In the genomic region with DNA sequence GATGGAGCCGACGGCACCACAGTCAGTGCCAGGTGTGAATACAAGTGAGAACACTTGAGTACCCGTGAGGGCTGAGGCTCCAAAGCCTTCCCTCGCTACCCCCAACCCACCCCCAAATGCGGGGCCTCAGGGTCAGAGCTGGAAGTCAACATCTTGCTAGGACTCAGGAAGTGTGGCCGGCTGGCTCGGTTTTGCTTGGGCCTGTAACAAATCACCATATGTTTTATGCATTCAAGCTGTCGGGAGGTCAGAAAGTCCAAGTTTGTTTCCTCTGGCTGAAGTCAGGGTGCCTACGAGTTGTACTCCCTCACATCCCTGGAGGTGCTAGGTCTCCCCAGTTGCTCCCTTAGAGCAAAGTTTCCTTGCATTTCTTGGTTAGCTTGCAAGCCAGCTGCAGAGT, we compare ENCODE assay signal across 14 mouse cellular contexts. TPM values are rescaled to one million over a fixed set of nuclear protein-coding genes. Genes with fewer than 3 reads are reported as not detected.
DNase-seq lines count a peak whose midpoint lies in the region; ATAC-seq and TF ChIP-seq lines count a peak whose summit lies in the region.
"Had no signal": no experiment of that assay in that cellular context is flagged by ENCODE, and none has a peak within 500 bp of the region (broad histone marks: within the 10 kb centered on the region; RNA-seq: fewer than 3 reads in every experiment).

No protein-coding gene starts in this region.

- 34% methylated on average over 9 of the region's 9 CpGs for WGBS in heart, adult 2 months
- WGBS in stomach, embryonic 14.5 days, result 31% methylated on average over 9 of the region's 9 CpGs
- WGBS in stomach, postnatal 0 days, result 54% methylated on average over 9 of the region's 9 CpGs
- WGBS in kidney, postnatal 0 days, result 21% methylated on average over 9 of the region's 9 CpGs
- WGBS in neural tube, embryonic 15.5 days, result 81% methylated on average over 9 of the region's 9 CpGs

- peak; percentile 63 for TF ChIP-seq EP300 in heart, adult 2 months (IDR thresholded peaks at IDR 0.05; ENCODE audit: insufficient read depth, low read depth, low read length)
- TF ChIP-seq EP300 in stomach, postnatal 0 days (optimal IDR thresholded peaks at IDR 0.05), result no peak

- no peaks in the 10 kb centered on the region for H3K27me3 ChIP-seq in heart, adult 2 months (ENCODE audit: control insufficient read depth, insufficient read depth, low read length)
- H3K27me3 ChIP-seq in stomach, embryonic 14.5 days (ENCODE audit: control insufficient read depth, insufficient read depth, low read length), result no peaks in the 10 kb centered on the region
- no peaks in the 10 kb centered on the region for H3K27me3 ChIP-seq in stomach, postnatal 0 days (ENCODE audit: control insufficient read depth, insufficient read depth, low read length)
- H3K27me3 ChIP-seq in kidney, postnatal 0 days (ENCODE audit: insufficient read depth, low read length), result no peaks in the 10 kb centered on the region
- no peaks in the 10 kb centered on the region for H3K27me3 ChIP-seq in neural tube, embryonic 15.5 days (replicated peaks)
- H3K27me3 ChIP-seq: liver, embryonic 15.5 days had no signal

- H3K9ac ChIP-seq in heart, adult 2 months (ENCODE audit: low read depth, low read length), result no peak overlapping the region
- no peak overlapping the region for H3K9ac ChIP-seq in stomach, embryonic 14.5 days (replicated peaks; ENCODE audit: low read depth, low read length)
- no peak overlapping the region for H3K9ac ChIP-seq in stomach, postnatal 0 days (ENCODE audit: low read length)
- H3K9ac ChIP-seq in kidney, postnatal 0 days (ENCODE audit: low read depth, low read length), result no peak overlapping the region
- H3K9ac ChIP-seq in neural tube, embryonic 15.5 days (replicated peaks), result no peak overlapping the region
- H3K9ac ChIP-seq: liver, embryonic 15.5 days had no signal

- no peak overlapping the region for H3K4me3 ChIP-seq in heart, adult 2 months
- H3K4me3 ChIP-seq in stomach, embryonic 14.5 days (ENCODE audit: low read depth, low read length), result no peak overlapping the region
- H3K4me3 ChIP-seq in stomach, postnatal 0 days (ENCODE audit: low read depth, low read length), result no peak overlapping the region
- H3K4me3 ChIP-seq in kidney, postnatal 0 days (replicated peaks; ENCODE audit: low read depth, low read length), result no peak overlapping the region
- no peak overlapping the region for H3K4me3 ChIP-seq in neural tube, embryonic 15.5 days (replicated peaks)
- H3K4me3 ChIP-seq: liver, embryonic 15.5 days; megakaryocyte, embryonic 14.5 days had no signal

- H3K4me1 ChIP-seq in heart, adult 2 months (ENCODE audit: control insufficient read depth, insufficient read depth, low read length), result peaks cover 49% of the 10 kb centered on the region
- peaks cover 54% of the 10 kb centered on the region for H3K4me1 ChIP-seq in stomach, embryonic 14.5 days (ENCODE audit: control insufficient read depth, insufficient read depth, low read length)
- H3K4me1 ChIP-seq in stomach, postnatal 0 days (replicated peaks; ENCODE audit: control insufficient read depth, insufficient read depth), result peaks cover 17% of the 10 kb centered on the region
- H3K4me1 ChIP-seq in kidney, postnatal 0 days (replicated peaks; ENCODE audit: insufficient read depth, low read length), result peaks cover 34% of the 10 kb centered on the region
- H3K4me1 ChIP-seq in neural tube, embryonic 15.5 days, result peaks cover 47% of the 10 kb centered on the region

- no peaks in the 10 kb centered on the region for H3K9me3 ChIP-seq in stomach, embryonic 14.5 days (ENCODE audit: control insufficient read depth, low read depth, low read length)
- H3K9me3 ChIP-seq in stomach, postnatal 0 days (ENCODE audit: control insufficient read depth, low read length), result no peaks in the 10 kb centered on the region
- H3K9me3 ChIP-seq in kidney, postnatal 0 days (replicated peaks; ENCODE audit: low read length), result no peaks in the 10 kb centered on the region
- no peaks in the 10 kb centered on the region for H3K9me3 ChIP-seq in neural tube, embryonic 15.5 days (replicated peaks)
- H3K9me3 ChIP-seq: liver, embryonic 15.5 days; megakaryocyte, embryonic 14.5 days had no signal

- peak in 1 of 2 experiments; percentile 39 for DNase-seq in heart, adult 2 months
- DNase-seq in heart, postnatal 14 days, result no peak
- DNase-seq in stomach, postnatal 0 days (ENCODE audit: low spot score), result no peak
- peak; percentile 81 for DNase-seq in kidney, postnatal 0 days (ENCODE audit: low spot score)
- DNase-seq in urinary bladder, postnatal 14 days (ENCODE audit: low spot score), result no peak
- no peak for DNase-seq in thymus, postnatal 36 days
- DNase-seq: gastrocnemius, postnatal 10 days; layer of hippocampus, adult 9-11 months; thymus, postnatal 4 days had no signal

- no peak for TF ChIP-seq POLR2A in heart, adult 2 months (IDR thresholded peaks at IDR 0.05; ENCODE audit: insufficient read depth, low read depth, low read length)

- H3K36me3 ChIP-seq in heart, adult 2 months (ENCODE audit: control insufficient read depth, insufficient read depth, low read length), result peaks cover 4% of the 10 kb centered on the region; the same call in 1 of the 2 replicates
- no peaks in the 10 kb centered on the region for H3K36me3 ChIP-seq in stomach, embryonic 14.5 days (ENCODE audit: control insufficient read depth, insufficient read depth, low read length)
- no peaks in the 10 kb centered on the region for H3K36me3 ChIP-seq in stomach, postnatal 0 days (ENCODE audit: control insufficient read depth, insufficient read depth, low read length)
- H3K36me3 ChIP-seq in kidney, postnatal 0 days (ENCODE audit: insufficient read depth, low read length), result no peaks in the 10 kb centered on the region
- no peaks in the 10 kb centered on the region for H3K36me3 ChIP-seq in neural tube, embryonic 15.5 days
- H3K36me3 ChIP-seq: liver, embryonic 15.5 days had no signal

- no peak overlapping the region for H3K4me2 ChIP-seq in stomach, embryonic 14.5 days (replicated peaks; ENCODE audit: low read depth, low read length)
- no peak overlapping the region for H3K4me2 ChIP-seq in stomach, postnatal 0 days (replicated peaks; ENCODE audit: low read depth)
- no peak overlapping the region for H3K4me2 ChIP-seq in kidney, postnatal 0 days (ENCODE audit: low read length)
- H3K4me2 ChIP-seq in neural tube, embryonic 15.5 days, result no peak overlapping the region
- H3K4me2 ChIP-seq: liver, embryonic 15.5 days had no signal

- TF ChIP-seq CTCF in heart, adult 2 months (IDR thresholded peaks at IDR 0.05), result no peak
- no peak for TF ChIP-seq CTCF in stomach, postnatal 0 days (IDR thresholded peaks at IDR 0.05; ENCODE audit: low read depth)
- TF ChIP-seq CTCF in kidney, postnatal 0 days (IDR thresholded peaks at IDR 0.05; ENCODE audit: low read depth), result no peak

- no peaks in the 10 kb centered on the region for H3K79me2 ChIP-seq in heart, adult 2 months (replicated peaks; ENCODE audit: control insufficient read depth, insufficient read depth, low read length)

- H3K27ac ChIP-seq in heart, adult 2 months, result peak overlapping the region; percentile 78
- peak overlapping the region; percentile 48; the same call in 1 of the 2 replicates for H3K27ac ChIP-seq in stomach, embryonic 14.5 days (ENCODE audit: low read length)
- no peak overlapping the region for H3K27ac ChIP-seq in stomach, postnatal 0 days (replicated peaks)
- H3K27ac ChIP-seq in kidney, postnatal 0 days, result no peak overlapping the region
- no peak overlapping the region for H3K27ac ChIP-seq in neural tube, embryonic 15.5 days (replicated peaks)
- H3K27ac ChIP-seq: liver, embryonic 15.5 days had no signal

- no peak for ATAC-seq in stomach, embryonic 14.5 days (ENCODE audit: insufficient number of reproducible peaks, insufficient read depth, low FRiP score, low read depth)
- no peak for ATAC-seq in stomach, postnatal 0 days (ENCODE audit: low FRiP score, low TSS enrichment)
- no peak for ATAC-seq in kidney, postnatal 0 days (replicated peaks; ENCODE audit: low FRiP score, low read depth)
- ATAC-seq in neural tube, embryonic 15.5 days (ENCODE audit: low FRiP score), result no peak
- ATAC-seq: forebrain, embryonic 14.5 days had no signal

- intact Hi-C loops in heart, adult 2 months (cut with DNase I), result loop anchor here (2.0 to 10.0 kb wide), 3 partner anchors 47 to 355 kb away; no protein-coding TSS in a partner anchor
- intact Hi-C loops in heart, postnatal 14 days (cut with DNase I), result loop anchor here (2.0 kb wide), 1 partner anchor 45 kb away; no protein-coding TSS in a partner anchor

RNA-seq across cellular contexts. Expression of a gene that starts 27.2 kb away (rescaled TPM):
- 1 to 10 TPM; 7.9 to 8.4 TPM for total RNA-seq in heart, adult 2 months (2021)
- polyA plus RNA-seq in heart, adult 2 months (2012; rRNA removed), result 3.8 and 5.5 TPM in 2 replicates
- total RNA-seq in heart, postnatal 14 days (2021), result 1 to 10 TPM; 9.2 TPM
- 62.9 and 65.7 TPM in 2 replicates for polyA plus RNA-seq in stomach, embryonic 14.5 days (2014; fragmentation: Nextera tagmentation; extraction: Ambion mirVana)
- 24.0 and 26.4 TPM in 2 replicates for polyA plus RNA-seq in stomach, postnatal 0 days (2015; fragmentation: Nextera tagmentation; extraction: Ambion mirVana)
- 37.9 and 41.7 TPM in 2 replicates for polyA plus RNA-seq in kidney, postnatal 0 days (2015; fragmentation: Nextera tagmentation; extraction: Ambion mirVana)
- polyA plus RNA-seq in neural tube, embryonic 15.5 days (2015; fragmentation: Nextera tagmentation; extraction: Ambion mirVana), result 22.8 and 32.5 TPM in 2 replicates

Comparison
In these comparisons a context has a peak if more than half of its experiments do, and no peak if none do; other contexts are left out.
1. H3K27ac ChIP-seq: peak in heart, adult 2 months (single experiment) and stomach, embryonic 14.5 days (single experiment); none in stomach, postnatal 0 days (single experiment), kidney, postnatal 0 days (single experiment) and neural tube, embryonic 15.5 days (single experiment).